Mouse (Mus musculus) heart, embryonic 14.5 days (tissue): ENCODE data around the gene 9930021J03Rik. TPM values are rescaled to one million over a fixed set of nuclear protein-coding genes. Genes with fewer than 3 reads are reported as not detected.

Experiments
- ATAC-seq: fragments of 200-750 bp; cut with Nextera tagmentation; 2 replicates; pipeline ENCODE4 v1.8.0; 2017; ENCODE audit warnings: low read depth, moderate TSS enrichment; ENCODE audit not compliant: insufficient number of reproducible peaks, insufficient read depth, low FRiP score
- H3K27ac ChIP-seq, 2 experiments: fragments of 200-500 bp in 1 of 2; fragments of 300-500 bp in 1 of 2; sonication (generic) in 1 of 2; replicated peaks in 1 of 2; 2 replicates each; pipeline ENCODE4 v1.5.1; 2012 to 2014; ENCODE audit warnings: low read depth in 2 of 2, low read length in 2 of 2, control low read depth in 1 of 2, mild to moderate bottlenecking in 1 of 2, mixed read lengths in 1 of 2; ENCODE audit not compliant: control insufficient read depth in 1 of 2, insufficient read depth in 1 of 2
- H3K27me3 ChIP-seq: fragments of 300-500 bp; sonication (generic); 2 replicates; pipeline ENCODE4 v1.6.1; 2014; ENCODE audit warnings: mild to moderate bottlenecking, low read length, control low read depth; ENCODE audit not compliant: control insufficient read depth, insufficient read depth
- H3K36me3 ChIP-seq: fragments of 300-500 bp; sonication (generic); 2 replicates; pipeline ENCODE4 v1.6.1; 2014; ENCODE audit warnings: mild to moderate bottlenecking, control low read depth, low read length, mixed read lengths; ENCODE audit not compliant: control insufficient read depth, insufficient read depth
- H3K4me1 ChIP-seq, 2 experiments: fragments of 200-500 bp in 1 of 2; fragments of 300-500 bp in 1 of 2; sonication (generic) in 1 of 2; 2 replicates each; pipeline ENCODE4 v1.6.1; 2012 to 2014; ENCODE audit warnings: low read length in 2 of 2, control low read depth in 1 of 2, mixed read lengths in 1 of 2; ENCODE audit not compliant: control insufficient read depth in 2 of 2, insufficient read depth in 2 of 2
- H3K4me2 ChIP-seq: fragments of 300-500 bp; sonication (generic); 2 replicates; pipeline ENCODE4 v1.6.1; 2014; ENCODE audit warnings: mild to moderate bottlenecking, low read length
- H3K4me3 ChIP-seq, 2 experiments: fragments of 200-500 bp in 1 of 2; fragments of 300-500 bp in 1 of 2; sonication (generic) in 1 of 2; 2 replicates each; pipeline ENCODE4 v1.5.1; 2012 to 2014; ENCODE audit warnings: low read length in 2 of 2, mild to moderate bottlenecking in 2 of 2, control low read depth in 1 of 2, low read depth in 1 of 2, moderate library complexity in 1 of 2; ENCODE audit not compliant: control insufficient read depth in 1 of 2, insufficient read depth in 1 of 2
- H3K9ac ChIP-seq: fragments of 300-500 bp; sonication (generic); 2 replicates; pipeline ENCODE4 v1.6.1; 2014; ENCODE audit warnings: mild to moderate bottlenecking, low read length
- H3K9me3 ChIP-seq: fragments of 300-500 bp; sonication (generic); 2 replicates; pipeline ENCODE4 v1.6.1; 2016; ENCODE audit warnings: low read length, control low read depth; ENCODE audit not compliant: control insufficient read depth
- WGBS: fragments of 180-500 bp; shearing (Covaris S2); extraction: QIAGEN DNeasy Blood & Tissue Kit; methylation state at CpG from one replicate; pipeline ENCODE4 v1.1.7; 2014; 5-methylcytosine and 5-hydroxymethylcytosine counted together
- polyA plus RNA-seq: library from polyadenylated mRNA; unstranded; fragments of >200 nt; fragmentation: Nextera tagmentation; extraction: Ambion mirVana; gene quantifications from 2 replicates; pipeline ENCODE4 v1.2.1, GENCODE M21; 2014

The 9930021J03Rik gene
- polyA plus RNA-seq, 1 experiment from 2014 or later, result 6.0 TPM

DNA sequence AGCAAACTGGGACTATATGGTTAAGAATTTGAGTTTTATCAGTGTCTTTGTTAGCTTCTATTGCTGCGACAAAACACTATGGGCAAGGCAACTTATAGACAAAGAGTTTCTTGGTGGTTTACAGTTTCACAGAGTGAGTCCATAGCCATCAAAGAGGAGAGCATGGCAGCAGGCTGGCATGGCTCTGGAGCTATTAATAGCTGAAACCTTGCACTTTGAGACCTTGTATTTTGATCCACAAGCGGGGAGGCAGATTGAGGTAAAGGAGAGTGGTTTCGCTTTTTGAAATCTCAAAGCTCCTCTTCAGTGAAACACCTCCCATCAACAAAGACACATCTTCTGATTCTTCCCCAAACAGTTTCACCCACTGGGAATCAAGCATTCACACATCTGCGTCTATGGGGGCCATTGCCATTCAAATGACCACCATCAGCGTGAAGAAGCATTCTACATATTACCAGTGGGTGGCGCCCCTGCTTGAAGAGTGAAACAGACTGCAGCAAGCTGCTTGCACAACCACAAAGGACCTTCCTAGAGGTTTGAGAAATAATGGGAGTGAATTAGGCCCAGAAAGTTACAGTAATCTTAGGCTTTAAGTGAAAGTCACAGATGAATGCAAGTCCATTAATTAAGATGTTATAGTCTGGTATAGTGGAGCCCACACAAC lies 18.4 kb upstream of the 9930021J03Rik start:
- Histone ChIP-seq H3K27ac (no peak overlapping the region), H3K9ac (no peak overlapping the region), H3K4me3 (no peak overlapping the region), H3K9me3 (no peaks in the 10 kb centered on the region), H3K27me3 (no peaks in the 10 kb centered on the region), H3K36me3 (no peaks in the 10 kb centered on the region), H3K4me2 (no peak overlapping the region), H3K4me1 (no peaks in the 10 kb centered on the region)
- no peak for ATAC-seq
- 53% methylated on average over 6 of the region's 6 CpGs for WGBS

DNA sequence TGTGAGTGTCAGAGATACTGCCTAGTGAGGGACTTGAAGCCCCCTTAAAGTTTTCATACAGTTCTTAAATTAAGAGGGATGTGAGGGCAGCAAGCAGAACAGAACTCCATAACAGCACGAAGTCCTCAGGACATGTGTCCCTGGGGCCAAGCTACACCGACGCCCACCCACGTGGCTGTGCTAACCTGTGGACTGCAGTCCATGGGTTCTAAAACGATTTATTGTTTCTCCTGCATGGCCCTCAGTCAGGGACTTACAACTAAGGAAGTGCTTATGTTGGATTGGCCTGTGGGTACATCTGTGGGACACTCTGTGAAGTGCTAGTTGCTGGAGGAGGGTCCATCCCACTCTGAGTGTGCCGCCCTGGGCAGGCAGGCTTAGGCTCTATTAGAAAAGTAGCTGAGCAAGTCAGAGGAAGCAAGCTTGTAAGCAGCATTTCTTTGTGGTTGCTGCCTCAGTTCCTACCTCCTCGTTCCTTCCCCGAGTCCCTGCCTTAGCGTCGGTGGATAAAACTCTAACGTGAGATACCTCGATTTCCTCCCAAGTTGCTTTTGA lies 17.7 kb upstream of the 9930021J03Rik start:
- Histone ChIP-seq H3K4me3 (no peak overlapping the region), H3K9me3 (no peaks in the 10 kb centered on the region), H3K36me3 (no peaks in the 10 kb centered on the region), H3K27me3 (no peaks in the 10 kb centered on the region), H3K9ac (no peak overlapping the region), H3K27ac (no peak overlapping the region), H3K4me1 (no peaks in the 10 kb centered on the region), H3K4me2 (no peak overlapping the region)
- WGBS, result 68% methylated on average over 12 of the region's 12 CpGs
- ATAC-seq, result no peak

DNA sequence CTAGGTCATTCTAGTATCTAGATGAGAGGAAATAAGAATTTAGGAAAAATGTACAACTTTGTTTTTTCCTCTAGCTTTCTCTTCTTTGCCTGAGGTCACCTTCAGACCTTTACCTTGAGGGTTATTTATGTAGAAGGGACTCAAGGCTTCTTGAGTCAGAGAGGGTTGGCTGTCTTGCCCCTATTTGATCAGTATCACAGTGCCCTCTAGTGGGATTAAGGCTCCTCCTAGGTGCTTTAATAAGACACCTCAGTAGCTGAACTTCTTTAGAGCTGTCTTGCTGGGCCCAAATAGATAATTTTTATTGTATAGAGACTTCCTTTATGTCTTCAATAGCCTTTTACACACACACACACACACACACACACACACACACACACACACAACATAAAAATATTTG lies 15.2 kb upstream of the 9930021J03Rik start:
- H3K9ac ChIP-seq, result no peak overlapping the region
- H3K36me3 ChIP-seq, result no peaks in the 10 kb centered on the region
- H3K4me2 ChIP-seq, result no peak overlapping the region
- no peaks in the 10 kb centered on the region for H3K4me1 ChIP-seq
- ATAC-seq, result no peak
- no peak overlapping the region for H3K27ac ChIP-seq
- H3K9me3 ChIP-seq, result no peaks in the 10 kb centered on the region
- H3K4me3 ChIP-seq, result no peak overlapping the region
- no peaks in the 10 kb centered on the region for H3K27me3 ChIP-seq

DNA sequence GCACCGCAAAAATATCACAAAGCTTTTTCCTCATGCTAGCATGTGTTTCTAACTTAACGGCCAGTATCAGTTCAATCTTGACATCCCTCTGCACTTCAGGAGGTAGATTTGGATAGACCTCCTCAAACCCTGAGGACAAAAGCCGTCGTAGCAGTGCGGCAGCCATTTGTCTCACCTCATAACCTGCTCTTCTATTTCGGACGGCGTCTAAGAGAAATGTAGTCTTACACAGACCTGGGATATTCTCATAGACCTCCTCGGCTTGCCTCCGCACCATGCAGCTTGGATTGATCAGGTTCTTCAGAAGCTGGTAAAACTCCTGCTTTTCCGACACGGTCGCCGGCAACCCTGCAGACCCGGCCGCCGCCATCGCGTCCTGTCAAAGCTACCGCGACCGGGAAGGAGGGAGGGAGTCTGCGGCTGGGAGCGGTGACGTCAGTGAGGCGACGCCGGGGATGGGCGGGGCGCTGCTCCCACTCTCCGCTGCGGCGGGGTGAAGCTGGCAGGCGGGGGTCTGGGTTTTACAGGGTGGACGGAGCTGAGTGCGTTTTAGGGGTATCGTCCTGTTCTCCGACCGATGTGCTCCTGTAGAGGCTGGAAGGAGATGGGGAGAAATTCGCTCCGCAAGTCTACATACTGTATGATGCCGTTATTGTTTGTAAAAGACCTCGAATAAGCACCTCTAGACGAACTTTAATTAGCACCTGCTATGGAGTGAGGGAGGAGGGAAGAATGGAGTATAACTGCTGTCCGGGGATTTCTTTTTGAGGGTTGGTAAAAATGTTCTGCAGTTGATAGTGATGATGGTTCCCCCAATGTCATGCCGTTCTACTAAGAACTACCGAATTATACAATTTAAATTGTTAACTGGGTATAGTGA lies 7.0 kb upstream of the 9930021J03Rik start, which contains the start of gene Ranbp6:
Ranbp6 (minus strand) TSS at position 394 of the 880 bp plus-strand sequence.
- peaks cover 31% of the 10 kb centered on the region for H3K36me3 ChIP-seq
- peak; percentile 89 for ATAC-seq
- peak within 1 kb of the TSS; percentile 41 to 45; a peak in 2 of 4 replicates for H3K27ac ChIP-seq
- H3K27me3 ChIP-seq, result no peaks in the 10 kb centered on the region
- peak within 1 kb of the TSS; percentile 90 for H3K9ac ChIP-seq
- H3K4me2 ChIP-seq, result peak within 1 kb of the TSS; percentile 93
- peaks cover 3 to 9% of the 10 kb centered on the region in 2 experiments; a peak in 3 of 4 replicates for H3K4me1 ChIP-seq
- WGBS, result 1% methylated on average over 47 of the region's 47 CpGs
- H3K4me3 ChIP-seq, result peak within 1 kb of the TSS; percentile 72 to 85
- H3K9me3 ChIP-seq, result no peaks in the 10 kb centered on the region

DNA sequence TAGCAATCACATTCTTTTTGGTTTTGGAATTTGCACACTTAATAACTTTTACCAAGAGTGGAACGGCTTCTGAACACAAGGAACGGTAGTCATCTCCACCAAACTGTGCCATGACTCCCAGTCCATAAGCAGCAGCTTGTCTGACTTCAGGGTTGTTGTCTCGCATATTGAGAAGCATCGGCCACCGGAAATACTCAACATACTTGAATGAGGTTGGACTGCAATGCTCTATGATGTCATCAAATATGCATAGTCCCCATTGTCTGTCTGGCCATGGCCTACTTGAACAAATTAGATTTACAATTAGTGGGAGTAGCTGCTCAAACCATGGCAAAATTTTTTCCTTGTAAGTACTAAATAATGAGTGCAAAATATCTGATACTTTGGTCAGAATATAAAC lies 4.2 kb upstream of the 9930021J03Rik start:
- no peak overlapping the region for H3K4me2 ChIP-seq
- peaks cover 3 to 13% of the 10 kb centered on the region in 2 experiments; a peak in 3 of 4 replicates for H3K4me1 ChIP-seq
- no peak overlapping the region for H3K4me3 ChIP-seq
- WGBS, result 95% methylated on average over 5 of the region's 5 CpGs
- no peak overlapping the region for H3K27ac ChIP-seq
- peaks cover 31% of the 10 kb centered on the region for H3K36me3 ChIP-seq
- H3K9me3 ChIP-seq, result no peaks in the 10 kb centered on the region
- no peak for ATAC-seq
- no peak overlapping the region for H3K9ac ChIP-seq
- no peaks in the 10 kb centered on the region for H3K27me3 ChIP-seq

DNA sequence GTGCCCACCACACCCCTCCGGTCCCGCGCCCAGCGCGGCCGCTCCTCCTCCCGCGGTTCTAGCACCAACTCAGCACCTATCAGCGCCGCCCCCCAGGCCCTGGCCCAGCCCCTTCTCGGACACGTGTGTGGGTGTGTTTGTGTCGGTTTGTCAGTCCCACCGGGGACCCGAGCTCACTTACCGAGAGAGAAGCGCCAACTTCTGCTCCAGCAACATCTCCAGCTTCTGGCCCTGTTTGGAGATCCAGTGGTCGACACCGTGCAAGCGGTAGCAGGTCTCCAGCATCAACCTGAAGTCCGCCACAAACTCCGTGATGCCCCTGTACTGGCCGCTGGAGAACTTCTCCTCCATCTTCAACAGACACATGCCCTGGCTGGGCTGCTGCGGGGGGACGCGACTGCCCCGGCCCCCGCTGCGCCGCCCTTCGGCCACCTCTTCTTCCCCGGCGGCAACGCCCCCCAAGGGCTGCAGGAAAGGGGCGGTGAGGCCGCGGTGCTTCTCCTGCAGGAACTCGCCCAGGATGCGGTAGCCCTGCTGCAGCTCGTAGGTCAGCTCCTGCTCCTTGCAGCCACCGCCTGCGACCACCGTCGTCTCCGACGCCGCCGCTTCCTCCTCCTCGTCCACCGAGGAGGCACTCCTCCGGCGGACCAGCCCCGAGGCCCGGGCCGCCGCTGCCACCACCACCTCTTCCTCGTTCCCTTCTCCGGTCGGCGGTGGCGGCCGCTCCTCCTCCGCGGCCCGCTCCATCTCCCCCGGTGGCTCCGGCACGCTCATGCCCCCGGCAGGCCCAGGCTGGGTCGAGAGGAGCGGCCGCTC lies 480 bp downstream of the 9930021J03Rik start:
- WGBS, result under 1% methylated on average over 68 of the region's 72 CpGs
- H3K4me1 ChIP-seq, result peaks cover 2 to 13% of the 10 kb centered on the region in 2 experiments; a peak in 3 of 4 replicates
- H3K36me3 ChIP-seq, result peaks cover 18% of the 10 kb centered on the region
- ATAC-seq, result peak; percentile 58
- H3K27ac ChIP-seq, result peak overlapping the region; percentile 76 to 94
- peak overlapping the region; percentile 91 for H3K9ac ChIP-seq
- peak overlapping the region; percentile 78 to 97 for H3K4me3 ChIP-seq
- peak overlapping the region; percentile 86 for H3K4me2 ChIP-seq
- no peaks in the 10 kb centered on the region for H3K9me3 ChIP-seq
- H3K27me3 ChIP-seq, result no peaks in the 10 kb centered on the region

DNA sequence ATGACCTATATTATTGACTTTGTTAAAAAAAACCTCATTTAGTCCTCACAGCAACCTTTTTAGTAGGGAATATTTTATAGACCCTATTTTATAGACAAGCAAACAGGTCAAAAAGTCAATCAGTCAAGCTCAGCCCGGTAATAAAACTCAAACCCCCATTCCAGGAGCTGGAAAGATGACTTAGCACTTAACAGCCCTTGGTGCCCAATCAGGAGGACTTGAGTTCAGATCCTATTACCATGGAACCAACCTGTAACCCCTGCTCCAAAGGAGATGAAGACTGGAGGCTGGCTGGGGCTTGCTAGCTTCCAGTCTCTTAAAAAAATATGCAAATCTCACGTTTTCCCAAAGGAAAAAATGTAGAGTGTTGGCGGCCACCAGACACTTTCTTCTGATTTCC lies 1.8 kb downstream of the 9930021J03Rik start:
- H3K27me3 ChIP-seq, result no peaks in the 10 kb centered on the region

More for the DNA sequence above, 1.8 kb downstream of the 9930021J03Rik start:
- Histone ChIP-seq H3K36me3 (peaks cover 4% of the 10 kb centered on the region; the same call in 1 of the 2 replicates), H3K9ac (peak overlapping the region; percentile 16; the same call in 1 of the 2 replicates), H3K27ac (no peak overlapping the region), H3K4me3 (peak overlapping the region; percentile 2 to 97; a peak in 3 of 4 replicates), H3K4me2 (peak overlapping the region; percentile 86), H3K9me3 (no peaks in the 10 kb centered on the region), H3K4me1 (peaks cover 2 to 13% of the 10 kb centered on the region in 2 experiments; a peak in 3 of 4 replicates)
- no peak for ATAC-seq
- WGBS, result 48% methylated on average over 3 of the region's 3 CpGs
